ENCODE assay signal across 14 mouse cellular contexts in the genomic region with DNA sequence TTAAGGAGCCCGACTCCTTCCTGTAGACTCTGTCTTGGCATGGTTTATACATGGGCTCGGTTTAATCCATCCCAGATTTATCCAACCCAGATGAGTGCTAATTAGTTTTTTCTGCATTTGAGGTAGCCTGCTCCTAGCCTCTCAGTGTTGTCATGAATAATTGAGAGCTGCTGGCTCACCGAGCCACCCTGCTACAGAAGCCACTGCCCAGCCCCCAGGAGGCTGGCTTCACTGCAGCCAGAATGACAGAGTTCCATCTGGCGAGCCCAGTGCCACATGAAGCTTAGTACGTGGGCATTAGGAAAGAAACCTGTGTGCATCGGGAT. TPM values are rescaled to one million over a fixed set of nuclear protein-coding genes. Genes with fewer than 3 reads are reported as not detected.
DNase-seq lines count a peak whose midpoint lies in the region; ATAC-seq and TF ChIP-seq lines count a peak whose summit lies in the region.
"Had no signal": no experiment of that assay in that cellular context is flagged by ENCODE, and none has a peak within 500 bp of the region (broad histone marks: within the 10 kb centered on the region; RNA-seq: fewer than 3 reads in every experiment).

No protein-coding gene starts in this region.

- H3K4me1 ChIP-seq in hindbrain, embryonic 11.5 days (replicated peaks; ENCODE audit: control insufficient read depth, insufficient read depth, low read length) = 0 out of 2 replicates have a peak, but pooled peaks cover 6% of the 10 kb centered on the region
- peaks cover 27% of the 10 kb centered on the region for H3K4me1 ChIP-seq in midbrain, embryonic 13.5 days (replicated peaks)
- no peaks in the 10 kb centered on the region for H3K4me1 ChIP-seq in kidney, adult 2 months (ENCODE audit: control insufficient read depth, insufficient read depth, low read length)
- H3K4me1 ChIP-seq: heart, embryonic 10.5 days had no signal

- H3K9ac ChIP-seq in hindbrain, embryonic 11.5 days (ENCODE audit: low read depth, low read length) = no peak overlapping the region
- H3K9ac ChIP-seq in midbrain, embryonic 13.5 days (replicated peaks) = no peak overlapping the region

- H3K9me3 ChIP-seq in hindbrain, embryonic 11.5 days (ENCODE audit: control insufficient read depth, low read length) = no peaks in the 10 kb centered on the region
- H3K9me3 ChIP-seq in midbrain, embryonic 13.5 days = no peaks in the 10 kb centered on the region
- H3K9me3 ChIP-seq: heart, embryonic 10.5 days had no signal

- ATAC-seq in frontal cortex, adult (ENCODE audit: low TSS enrichment) = peak; percentile 23; the same call in 1 of the 2 replicates
- ATAC-seq in hindbrain, embryonic 11.5 days (ENCODE audit: low FRiP score) = no peak
- peak; percentile 79 for ATAC-seq in midbrain, embryonic 13.5 days
- ATAC-seq: Patski had no signal

- no peak overlapping the region for H3K4me3 ChIP-seq in hindbrain, embryonic 11.5 days (ENCODE audit: low read depth, low read length)
- no peak overlapping the region for H3K4me3 ChIP-seq in midbrain, embryonic 13.5 days (replicated peaks)
- no peak overlapping the region for H3K4me3 ChIP-seq in kidney, adult 2 months (ENCODE audit: insufficient read depth, low read depth, low read length)
- H3K4me3 ChIP-seq: erythroblast, embryonic 14.5 days; heart, embryonic 10.5 days had no signal

- no peak for TF ChIP-seq POLR2A in kidney, adult 2 months (IDR thresholded peaks at IDR 0.05; ENCODE audit: low read depth, low read length)

- H3K36me3 ChIP-seq in hindbrain, embryonic 11.5 days (ENCODE audit: control insufficient read depth, insufficient read depth, low read length) = no peaks in the 10 kb centered on the region
- H3K36me3 ChIP-seq in midbrain, embryonic 13.5 days = no peaks in the 10 kb centered on the region
- no peaks in the 10 kb centered on the region for H3K36me3 ChIP-seq in kidney, adult 2 months (ENCODE audit: control insufficient read depth, insufficient read depth, low read length)
- H3K36me3 ChIP-seq: heart, embryonic 10.5 days had no signal

- no peak overlapping the region for H3K4me2 ChIP-seq in hindbrain, embryonic 11.5 days (replicated peaks; ENCODE audit: low read depth, low read length)
- no peak overlapping the region for H3K4me2 ChIP-seq in midbrain, embryonic 13.5 days (replicated peaks)

- TF ChIP-seq CTCF in kidney, adult 2 months (conservative IDR thresholded peaks at IDR 0.05; ENCODE audit: insufficient read depth, insufficient read length, low read depth, low read length) = no peak

- DNase-seq in frontal cortex, adult 2 months (ENCODE audit: extremely low spot score in 1 of 2, low spot score in 1 of 2) = no peak
- peak; percentile 36 to 41 for DNase-seq in cerebellum, postnatal 36 days
- DNase-seq in hindbrain, embryonic 11.5 days (ENCODE audit: low spot score) = no peak
- DNase-seq in kidney, postnatal 4 days = no peak
- DNase-seq in gastrocnemius, postnatal 10 days = no peak
- no peak for DNase-seq in kidney, adult 2 months
- DNase-seq: B cell, adult 2 months; right cerebral cortex, postnatal 4 days; thymus, postnatal 14 days had no signal

- H3K27ac ChIP-seq in hindbrain, embryonic 11.5 days (ENCODE audit: low read depth, low read length) = 0 out of 2 replicates have a peak overlapping the region, but pooled peaks have one; percentile 12
- H3K27ac ChIP-seq in midbrain, embryonic 13.5 days = peak overlapping the region; percentile 69
- H3K27ac ChIP-seq in kidney, adult 2 months (ENCODE audit: insufficient read depth, low read depth, low read length) = no peak overlapping the region

- 41% methylated on average over 6 of the region's 6 CpGs for WGBS in hindbrain, embryonic 11.5 days
- WGBS in midbrain, embryonic 13.5 days = 21% methylated on average over 6 of the region's 6 CpGs
- WGBS in kidney, adult 2 months = 66% methylated on average over 6 of the region's 6 CpGs

- H3K27me3 ChIP-seq in hindbrain, embryonic 11.5 days (ENCODE audit: control insufficient read depth, insufficient read depth, low read length) = no peaks in the 10 kb centered on the region
- H3K27me3 ChIP-seq in midbrain, embryonic 13.5 days = no peaks in the 10 kb centered on the region
- no peaks in the 10 kb centered on the region for H3K27me3 ChIP-seq in kidney, adult 2 months (replicated peaks; ENCODE audit: control insufficient read depth, insufficient read depth, low read length)
- H3K27me3 ChIP-seq: Patski had no signal

RNA-seq across cellular contexts. Expression of a gene that starts 30.0 kb away (rescaled TPM):
- polyA plus RNA-seq in frontal cortex, adult 2 months (2012; rRNA removed) = 6.1 and 6.4 TPM in 2 replicates
- polyA plus RNA-seq in hindbrain, embryonic 11.5 days (2014; fragmentation: Nextera tagmentation; extraction: Ambion mirVana) = 2.0 and 3.3 TPM in 2 replicates
- polyA plus RNA-seq in midbrain, embryonic 13.5 days (2015; fragmentation: Nextera tagmentation; extraction: Ambion mirVana) = 3.3 and 3.8 TPM in 2 replicates
- 10 to 100 TPM; 30.8 to 31.1 TPM for total RNA-seq in gastrocnemius, postnatal 10 days (2021)
- polyA plus RNA-seq in kidney, adult 2 months (2012; rRNA removed) = 3.3 and 4.6 TPM in 2 replicates
- polyA plus RNA-seq: erythroblast, embryonic 14.5 days had no signal

Comparison
In these comparisons a context has a peak if more than half of its experiments do, and no peak if none do; other contexts are left out.
1. DNase-seq: peak in cerebellum, postnatal 36 days (2 of 2); none in frontal cortex, adult 2 months (0 of 2), hindbrain, embryonic 11.5 days (single experiment), kidney, postnatal 4 days (0 of 2), gastrocnemius, postnatal 10 days (single experiment) and kidney, adult 2 months (single experiment).